Mouse (Mus musculus) spleen, adult 18-20 months (tissue): ENCODE measurements around the gene Pik3r4.

Source experiments
- DNase-seq, 2 experiments: peaks; one replicate each; pipeline ENCODE4 v3.0.0; 2022; ENCODE audit warnings: mixed read lengths in 2 of 2

The Pik3r4 gene

GRCm38 (mm10) chr9:105697764-105698396 is 55.1 kb downstream of the Pik3r4 start:
- DNase-seq = no peak

- DNase-seq = no peak
These were observed 57.9 kb downstream of the Pik3r4 start for GRCm38 (mm10) chr9:105700702-105701101.

- DNase-seq = no peak
These were observed 59.2 kb downstream of the Pik3r4 start for GRCm38 (mm10) chr9:105701966-105702365.

- DNase-seq = no peak
These were observed 61.6 kb downstream of the Pik3r4 start for GRCm38 (mm10) chr9:105704226-105704932.

DNA sequence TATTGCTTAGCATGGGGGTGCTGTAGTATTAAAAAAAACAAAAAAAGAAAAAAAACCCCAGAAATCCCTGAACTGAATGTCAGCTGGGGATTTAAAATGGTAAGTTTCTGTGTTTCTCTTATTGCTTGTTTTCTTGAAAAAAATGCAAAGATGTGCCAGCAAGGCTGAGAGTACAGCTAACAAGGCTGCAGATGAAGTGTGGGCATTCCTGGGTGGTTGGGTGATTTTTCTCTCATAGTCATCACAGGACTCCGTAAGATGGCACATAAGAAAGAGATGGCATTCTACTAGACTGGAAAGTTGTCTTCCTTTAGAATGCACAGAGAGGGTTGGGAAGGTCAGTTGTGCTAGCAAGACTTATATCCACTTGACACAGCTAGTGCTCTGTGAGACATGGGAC is 62.2 kb downstream of the Pik3r4 start:
- DNase-seq = no peak

- no peak for DNase-seq
These were observed 69.3 kb downstream of the Pik3r4 start for GRCm38 (mm10) chr9:105712049-105712448.

GRCm38 (mm10) chr9:105719367-105719766 is 76.6 kb downstream of the Pik3r4 start:
- no peak for DNase-seq

DNA sequence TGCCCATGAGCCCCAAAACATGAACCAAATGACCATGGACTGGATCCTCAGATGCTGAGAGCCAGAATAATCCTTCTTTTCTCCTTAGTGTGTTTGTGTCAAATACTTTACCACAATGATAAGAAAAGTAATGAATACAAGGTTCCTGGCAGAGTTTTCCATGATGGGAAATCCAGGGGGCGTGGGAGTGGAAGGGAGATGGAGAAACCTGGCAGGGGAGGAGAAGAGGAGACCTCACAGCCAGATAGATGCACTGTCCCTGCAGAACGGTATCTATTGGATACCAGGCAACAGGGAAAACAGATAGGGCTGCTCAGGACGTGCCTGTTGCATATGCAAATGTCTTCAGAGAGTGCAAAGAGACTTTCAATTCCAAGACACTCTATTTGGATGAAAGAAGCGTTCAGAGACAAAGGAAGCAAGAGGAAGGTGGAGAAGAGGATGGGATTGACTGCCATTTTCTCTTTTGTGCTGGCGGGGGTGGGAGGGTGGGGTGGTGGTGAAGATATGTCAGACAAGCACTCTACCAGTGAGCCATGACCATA is 77.1 kb downstream of the Pik3r4 start:
- no peak for DNase-seq

DNA sequence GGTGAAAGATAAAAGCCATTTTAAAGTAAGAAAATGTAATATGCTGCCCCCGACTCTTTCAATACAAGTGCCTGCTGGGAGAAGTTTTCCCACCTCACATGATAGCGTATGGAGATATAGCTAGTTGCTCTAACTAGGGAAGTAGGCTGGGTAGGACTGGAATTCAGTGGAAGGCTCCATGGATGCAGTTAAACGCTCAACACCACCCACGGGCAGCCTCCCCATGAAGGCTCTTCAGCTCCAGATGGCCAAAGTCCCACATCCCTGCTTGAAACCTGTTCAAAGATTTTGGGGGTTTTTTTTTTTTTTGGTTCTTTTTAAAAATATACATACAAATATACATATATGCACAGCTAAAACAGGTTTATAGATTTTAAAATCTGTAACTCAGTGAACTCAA is 77.7 kb downstream of the Pik3r4 start:
- DNase-seq = no peak

DNA sequence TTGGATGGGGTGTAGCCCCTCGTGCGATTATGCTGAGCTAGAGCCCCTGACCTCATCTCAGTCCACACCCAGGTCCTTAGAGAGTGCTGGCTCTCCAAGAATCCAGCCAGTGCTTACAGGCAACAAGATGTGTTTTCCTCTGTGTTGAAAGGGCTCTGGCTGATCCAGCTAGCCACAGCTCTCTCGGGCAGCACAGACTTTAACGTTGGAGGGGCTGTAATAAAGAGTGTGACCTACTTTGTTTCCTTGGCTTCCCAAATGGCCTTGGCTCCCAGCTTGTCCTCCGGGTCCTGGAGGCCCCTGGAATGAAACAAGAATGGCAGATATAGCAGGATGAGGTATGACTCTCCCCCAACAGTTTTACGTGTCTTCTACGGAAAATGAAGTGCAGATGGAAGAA is 89.2 kb downstream of the Pik3r4 start:
- no peak for DNase-seq

DNA sequence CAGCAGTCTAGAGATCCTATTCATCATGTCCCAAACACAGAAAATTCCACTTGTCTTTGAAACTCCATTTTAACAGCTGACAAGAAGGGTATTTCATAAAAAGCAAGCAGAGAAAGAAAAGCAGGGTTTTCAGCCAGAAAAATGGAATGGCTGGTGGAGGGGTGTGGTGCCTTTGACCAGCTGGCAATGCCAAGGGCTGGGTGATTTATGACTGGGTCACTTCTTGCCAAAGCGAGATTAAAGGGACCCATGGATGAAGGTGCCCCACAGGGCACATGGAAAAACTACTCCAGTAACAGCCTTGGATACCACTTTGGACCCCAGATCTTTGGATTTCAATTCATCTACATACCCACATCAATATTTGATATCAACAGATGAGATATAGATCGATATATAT is 91.9 kb downstream of the Pik3r4 start:
- DNase-seq = no peak

GRCm38 (mm10) chr9:105735195-105735594 is 92.4 kb downstream of the Pik3r4 start:
- DNase-seq = no peak
